Mouse (Mus musculus) regulatory T cell (primary cell): ENCODE data around the gene Shox2.

ENCODE experiments used
- in situ Hi-C: fragments of 300-600 bp; cut with MboI, MseI; formaldehyde crosslinking; loops from one replicate; pipeline ENCODE4 v1.15.1; 2025; ENCODE audit warnings: high pct_unique_total_duplicates

Shox2 gene

DNA sequence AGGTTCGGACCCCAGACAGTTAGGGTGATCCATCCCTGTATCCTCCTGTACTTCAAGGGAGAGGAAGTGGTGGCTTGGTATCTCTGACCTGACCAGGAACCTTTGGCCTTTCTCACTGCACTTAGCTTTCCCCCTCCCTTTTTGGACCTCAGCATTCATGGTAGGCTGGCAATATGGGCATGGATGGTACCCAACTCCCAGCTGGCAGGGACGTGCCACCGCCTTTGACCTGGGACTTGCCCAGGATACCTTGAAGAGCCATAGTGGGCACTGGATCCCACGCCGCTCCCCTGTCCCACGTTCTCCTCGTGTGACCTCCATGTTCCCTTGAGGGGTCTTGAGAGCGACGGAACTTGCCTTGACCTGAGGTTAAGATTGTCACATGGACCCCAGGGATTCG is 11.3 kb downstream of the Shox2 start:
- in situ Hi-C loops = loop anchor here (10.0 kb wide), 1 partner anchor 605 kb away; no protein-coding TSS in a partner anchor

DNA sequence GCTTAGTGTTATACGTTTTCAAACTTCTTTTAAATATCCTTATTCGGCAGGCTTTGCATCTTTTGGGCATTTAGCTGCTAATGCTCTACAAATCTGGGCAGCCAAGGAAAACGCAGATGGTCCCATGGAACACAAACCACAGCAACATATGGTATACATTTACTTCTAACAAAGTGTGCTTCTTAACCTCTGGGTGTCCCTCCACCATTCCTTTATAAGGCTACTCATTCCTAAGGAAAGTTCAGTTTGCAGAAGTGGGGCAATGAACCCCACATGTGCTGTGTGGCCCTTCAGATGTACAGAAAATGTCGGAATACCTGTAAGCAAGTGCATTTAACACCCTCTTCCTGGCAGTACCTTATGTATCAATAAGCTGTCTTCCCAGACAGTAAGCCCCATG is 14.1 kb downstream of the Shox2 start:
- in situ Hi-C loops = no loop called here

DNA sequence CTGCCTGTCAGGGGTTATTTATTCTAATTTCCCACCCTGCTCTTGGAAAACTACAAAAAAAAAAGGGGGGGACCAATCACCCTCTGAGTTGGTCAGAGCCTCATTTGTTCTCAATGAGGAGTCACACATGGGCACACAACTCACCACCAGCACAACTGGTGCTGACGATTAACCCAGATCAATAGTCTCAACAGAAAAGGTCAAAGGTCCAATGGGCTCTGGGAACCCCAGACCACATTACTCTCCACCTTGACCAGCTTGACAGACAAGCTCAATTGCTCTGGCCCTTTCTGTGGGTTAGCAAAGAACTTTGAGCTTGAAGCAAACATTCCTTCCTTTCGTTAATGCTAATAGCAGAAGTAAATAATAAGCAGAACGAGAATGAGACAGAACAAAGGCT is 16.7 kb downstream of the Shox2 start:
- in situ Hi-C loops = no loop called here

GRCm38 (mm10) chr3:66959972-66960371 is 21.6 kb downstream of the Shox2 start:
- in situ Hi-C loops = no loop called here

- in situ Hi-C loops = no loop called here
Observed at GRCm38 (mm10) chr3:66955126-66955525, 26.4 kb downstream of the Shox2 start.

GRCm38 (mm10) chr3:66939675-66940074 is 41.9 kb downstream of the Shox2 start:
- in situ Hi-C loops = no loop called here

GRCm38 (mm10) chr3:66922436-66922835 is 59.1 kb downstream of the Shox2 start:
- in situ Hi-C loops = no loop called here
